In the genomic region with DNA sequence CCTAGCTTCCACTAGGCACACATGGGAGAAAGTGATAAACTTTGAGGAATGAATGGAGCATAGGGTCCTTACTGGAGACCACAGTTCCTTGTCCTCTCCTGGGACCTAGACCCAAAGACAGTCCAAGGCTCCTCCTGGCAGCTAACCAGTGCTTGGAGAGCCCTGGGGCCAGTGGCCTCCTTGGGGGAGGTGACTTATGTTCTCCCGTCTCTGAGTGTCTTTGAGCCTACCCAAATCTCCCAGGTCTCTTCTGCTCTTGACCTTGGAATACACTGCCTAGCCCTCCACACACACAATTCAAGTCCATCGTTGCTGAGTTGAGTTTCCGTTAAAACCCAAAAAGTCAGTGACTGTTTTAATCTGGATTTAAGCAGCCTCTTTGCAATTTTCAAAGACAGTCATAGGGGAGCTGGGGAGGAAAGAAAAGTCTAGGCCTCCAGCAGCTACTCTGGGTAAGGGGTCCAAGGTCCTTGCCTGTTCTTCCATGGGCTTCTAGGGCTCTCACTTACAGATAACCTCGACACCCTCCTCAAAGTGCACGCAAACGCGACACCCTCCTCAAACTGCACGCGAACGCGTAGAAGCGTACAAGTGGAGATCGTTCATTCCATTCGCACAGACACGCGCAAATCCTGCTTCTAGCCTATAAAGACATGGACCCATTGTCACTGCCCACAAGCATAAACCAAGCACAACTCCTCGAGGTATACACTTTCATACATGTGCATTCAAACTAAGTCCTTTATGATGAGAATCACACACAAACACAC, we compare ENCODE assay signal across 18 mouse cellular contexts. TPM values are rescaled to one million over a fixed set of nuclear protein-coding genes. Genes with fewer than 3 reads are reported as not detected.
A peak's percentile ranks its signal among the peaks of the same experiment; 100 is the strongest.
DNase-seq lines count a peak whose midpoint lies in the region; ATAC-seq and TF ChIP-seq lines count a peak whose summit lies in the region.
"Had no signal": no experiment of that assay in that cellular context is flagged by ENCODE, and none has a peak within 500 bp of the region (broad histone marks: within the 10 kb centered on the region; RNA-seq: fewer than 3 reads in every experiment).

No protein-coding gene starts in this region.

- H3K27ac ChIP-seq in CH12.LX (ENCODE audit: insufficient read depth, low read depth), result no peak overlapping the region
- H3K27ac ChIP-seq in embryonic facial prominence, embryonic 10.5 days (replicated peaks), result no peak overlapping the region
- H3K27ac ChIP-seq in hindbrain, embryonic 15.5 days (replicated peaks), result no peak overlapping the region
- H3K27ac ChIP-seq in midbrain, embryonic 13.5 days, result 0 out of 2 replicates have a peak overlapping the region, but pooled peaks have one; percentile 9
- H3K27ac ChIP-seq: heart, embryonic 10.5 days; liver, embryonic 15.5 days had no signal

- no peak for TF ChIP-seq EP300 in CH12.LX (IDR thresholded peaks at IDR 0.05; ENCODE audit: low read length)

- no peaks in the 10 kb centered on the region for H3K79me2 ChIP-seq in CH12.LX (replicated peaks; ENCODE audit: control insufficient read depth, extremely low read depth, insufficient read depth, poor library complexity, severe bottlenecking)

- ATAC-seq in hindbrain, embryonic 15.5 days (ENCODE audit: low FRiP score, low read depth), result no peak
- no peak for ATAC-seq in midbrain, embryonic 13.5 days

- no peak for TF ChIP-seq RAD21 in CH12.LX (IDR thresholded peaks at IDR 0.05; ENCODE audit: low read depth, low read length)

- peaks cover 9 to 59% of the 10 kb centered on the region in 2 experiments; a peak in 3 of 4 replicates for H3K4me1 ChIP-seq in CH12.LX (ENCODE audit: control insufficient read depth in 1 of 2, insufficient read depth in 2 of 2)
- peaks cover 8% of the 10 kb centered on the region for H3K4me1 ChIP-seq in embryonic facial prominence, embryonic 10.5 days
- H3K4me1 ChIP-seq in hindbrain, embryonic 15.5 days (replicated peaks), result peaks cover 12% of the 10 kb centered on the region; the same call in 1 of the 2 replicates
- peaks cover 13% of the 10 kb centered on the region for H3K4me1 ChIP-seq in midbrain, embryonic 13.5 days (replicated peaks)
- H3K4me1 ChIP-seq: liver, embryonic 15.5 days had no signal

- no peak overlapping the region for H3K9ac ChIP-seq in CH12.LX (ENCODE audit: insufficient read depth, low read depth)
- H3K9ac ChIP-seq in hindbrain, embryonic 15.5 days, result no peak overlapping the region
- peak overlapping the region; percentile 53; the same call in 1 of the 2 replicates for H3K9ac ChIP-seq in midbrain, embryonic 13.5 days (replicated peaks)
- H3K9ac ChIP-seq: liver, embryonic 15.5 days had no signal

- no peak for DNase-seq in CH12.LX (ENCODE audit: extremely low read depth)
- DNase-seq in embryonic facial prominence, embryonic 10.5 days (ENCODE audit: low spot score), result peak; percentile 13
- DNase-seq in testis, postnatal 14 days (ENCODE audit: low spot score), result no peak
- DNase-seq in gastrocnemius, postnatal 10 days, result no peak
- DNase-seq in adrenal gland, postnatal 14 days, result no peak
- DNase-seq: cerebellum, adult 18-20 months; right cerebral cortex, postnatal 14 days; thymus, adult 2 months had no signal

- in situ Hi-C loops in CH12.LX (cut with MboI; ENCODE audit: low pct_ligation_motif_present, low pct_unique_long_range_greater_than_20kb, low sequenced_read_pairs), result loop anchor here (10.0 to 25.0 kb wide), 3 partner anchors 89 to 817 kb away; no protein-coding TSS in a partner anchor

- H3K4me2 ChIP-seq in CH12.LX (ENCODE audit: insufficient read depth, low read depth, poor library complexity, severe bottlenecking), result peak overlapping the region; percentile 33; the same call in 1 of the 2 replicates
- H3K4me2 ChIP-seq in hindbrain, embryonic 15.5 days, result peak overlapping the region; percentile 43
- peak overlapping the region; percentile 73 for H3K4me2 ChIP-seq in midbrain, embryonic 13.5 days (replicated peaks)
- H3K4me2 ChIP-seq: liver, embryonic 15.5 days had no signal

- no peak for TF ChIP-seq CTCF in CH12.LX (conservative IDR thresholded peaks at IDR 0.05 in 1 of 2, IDR thresholded peaks at IDR 0.05 in 1 of 2; ENCODE audit: low read depth in 2 of 2, low read length in 2 of 2)

- H3K9me3 ChIP-seq in CH12.LX (replicated peaks; ENCODE audit: low read length), result no peaks in the 10 kb centered on the region
- no peaks in the 10 kb centered on the region for H3K9me3 ChIP-seq in embryonic facial prominence, embryonic 10.5 days
- H3K9me3 ChIP-seq in hindbrain, embryonic 15.5 days, result no peaks in the 10 kb centered on the region
- no peaks in the 10 kb centered on the region for H3K9me3 ChIP-seq in midbrain, embryonic 13.5 days
- H3K9me3 ChIP-seq: heart, embryonic 10.5 days; liver, embryonic 15.5 days had no signal

- H3K36me3 ChIP-seq in CH12.LX (replicated peaks in 1 of 2; ENCODE audit: control insufficient read depth in 1 of 2, insufficient read depth in 1 of 2, low read length in 1 of 2), result no peaks in the 10 kb centered on the region
- no peaks in the 10 kb centered on the region for H3K36me3 ChIP-seq in embryonic facial prominence, embryonic 10.5 days (replicated peaks)
- no peaks in the 10 kb centered on the region for H3K36me3 ChIP-seq in hindbrain, embryonic 15.5 days
- no peaks in the 10 kb centered on the region for H3K36me3 ChIP-seq in midbrain, embryonic 13.5 days
- H3K36me3 ChIP-seq: heart, embryonic 10.5 days; liver, embryonic 15.5 days had no signal

- 1% methylated on average over 17 of the region's 17 CpGs for WGBS in embryonic facial prominence, embryonic 10.5 days
- 5% methylated on average over 17 of the region's 17 CpGs for WGBS in hindbrain, embryonic 15.5 days
- WGBS in midbrain, embryonic 13.5 days, result 4% methylated on average over 17 of the region's 17 CpGs

- no peak for TF ChIP-seq POLR2A in CH12.LX (IDR thresholded peaks at IDR 0.05; ENCODE audit: low read depth, low read length)

- H3K4me3 ChIP-seq in CH12.LX (replicated peaks in 1 of 3; ENCODE audit: low read depth in 2 of 3, low read length in 2 of 3, poor library complexity in 1 of 3), result peak overlapping the region in 1 of 3 experiments; percentile 53
- H3K4me3 ChIP-seq in embryonic facial prominence, embryonic 10.5 days, result no peak overlapping the region
- peak overlapping the region; percentile 23; the same call in 1 of the 2 replicates for H3K4me3 ChIP-seq in hindbrain, embryonic 15.5 days
- H3K4me3 ChIP-seq in midbrain, embryonic 13.5 days (replicated peaks), result peak overlapping the region; percentile 63
- H3K4me3 ChIP-seq: liver, embryonic 15.5 days had no signal

- H3K27me3 ChIP-seq in CH12.LX (replicated peaks), result no peaks in the 10 kb centered on the region
- H3K27me3 ChIP-seq in embryonic facial prominence, embryonic 10.5 days (replicated peaks; ENCODE audit: low read depth, poor library complexity, severe bottlenecking), result peaks cover 100% of the 10 kb centered on the region
- peaks cover 87% of the 10 kb centered on the region for H3K27me3 ChIP-seq in hindbrain, embryonic 15.5 days
- H3K27me3 ChIP-seq in midbrain, embryonic 13.5 days, result peaks cover 98% of the 10 kb centered on the region

- dilution Hi-C loops in CH12.LX (cut with MboI; ENCODE audit: extremely low pct_ligation_motif_present, extremely low pct_unique_long_range_greater_than_20kb, low sequenced_read_pairs), result no loop called here

TF ChIP-seq in CH12.LX, 34 proteins besides CTCF, POLR2A, EP300 and RAD21:
- no peak for TF ChIP-seq MAZ (IDR thresholded peaks at IDR 0.05; ENCODE audit: low read depth, low read length)
- TF ChIP-seq PAX5 (IDR thresholded peaks at IDR 0.05; ENCODE audit: low read length), result no peak
- TF ChIP-seq TCF12 (IDR thresholded peaks at IDR 0.05; ENCODE audit: low read depth, low read length), result no peak
- TF ChIP-seq ELF1 (IDR thresholded peaks at IDR 0.05; ENCODE audit: low read depth, low read length), result no peak
- TF ChIP-seq ZC3H11A (IDR thresholded peaks at IDR 0.05; ENCODE audit: low read depth, low read length), result no peak
- no peak for TF ChIP-seq JUND (conservative IDR thresholded peaks at IDR 0.05; ENCODE audit: low read depth, low read length)
- no peak for TF ChIP-seq CHD1 (IDR thresholded peaks at IDR 0.05; ENCODE audit: low read depth, low read length)
- no peak for TF ChIP-seq USF2 (conservative IDR thresholded peaks at IDR 0.05; ENCODE audit: low read depth, low read length)
- no peak for TF ChIP-seq MAFK (IDR thresholded peaks at IDR 0.05; ENCODE audit: insufficient replicate concordance, low read length)
- no peak for TF ChIP-seq CHD2 (IDR thresholded peaks at IDR 0.05; ENCODE audit: low read length)
- TF ChIP-seq JUN (IDR thresholded peaks at IDR 0.05; ENCODE audit: insufficient read depth, low read depth, low read length), result no peak
- TF ChIP-seq POLR2AphosphoS2 (IDR thresholded peaks at IDR 0.05; ENCODE audit: low read depth, low read length), result no peak
- no peak for TF ChIP-seq ZMIZ1 (IDR thresholded peaks at IDR 0.05; ENCODE audit: low read depth, low read length)
- no peak for TF ChIP-seq BHLHE40 (IDR thresholded peaks at IDR 0.05; ENCODE audit: low read depth, low read length)
- no peak for TF ChIP-seq NRF1 (IDR thresholded peaks at IDR 0.05; ENCODE audit: low read depth, low read length)
- TF ChIP-seq MEF2A (IDR thresholded peaks at IDR 0.05; ENCODE audit: borderline replicate concordance, low read depth, low read length), result no peak

RNA-seq across cellular contexts. Expression of gene En1, which starts 6.6 kb away (rescaled TPM):
- total RNA-seq in CH12.LX (2012; rRNA removed), result not detected in 2 replicates
- not detected in 2 replicates for total RNA-seq in CH12.LX (2014; rRNA removed)
- polyA plus RNA-seq in CH12.LX (2012; ENCODE audit: insufficient read length, low read depth), result not detected in 2 replicates
- polyA plus RNA-seq in embryonic facial prominence, embryonic 10.5 days (2016; fragmentation: Nextera tagmentation; extraction: Ambion mirVana), result 0.30 and 0.47 TPM in 2 replicates
- 3.7 and 8.0 TPM in 2 replicates for polyA plus RNA-seq in hindbrain, embryonic 15.5 days (2015; fragmentation: Nextera tagmentation; extraction: Ambion mirVana)
- 9.0 and 13.6 TPM in 2 replicates for polyA plus RNA-seq in midbrain, embryonic 13.5 days (2015; fragmentation: Nextera tagmentation; extraction: Ambion mirVana)
- total RNA-seq in gastrocnemius, postnatal 10 days (2021), result 1 to 10 TPM; 7.3 to 9.2 TPM
- total RNA-seq in adrenal gland, postnatal 14 days (2021), result not detected in 2 replicates
- total RNA-seq: hematopoietic stem cell, adult 5-6 weeks; layer of hippocampus, adult 18-20 months; left cerebral cortex, adult 18-20 months; monocyte, adult 5-6 weeks had no signal
- polyA plus RNA-seq: forebrain, embryonic 14.5 days; kidney, embryonic 14.5 days; liver, embryonic 15.5 days had no signal
